Mouse (Mus musculus): Measurements from ENCODE around the gene Leap2.
"Not testable (repeated sequence)": the region's sequence is repeated elsewhere in the genome, so short reads cannot be mapped to it uniquely, and the experiment has no call there.

The Leap2 gene

GRCm38 (mm10) chr11:53436338-53436737 is 13.4 kb upstream of the Leap2 start:
- no peak for DNase-seq

- no peak for DNase-seq
Observed at GRCm38 (mm10) chr11:53435504-53435903, 12.5 kb upstream of the Leap2 start.

- DNase-seq = no peak
Observed at GRCm38 (mm10) chr11:53433057-53433456, 10.1 kb upstream of the Leap2 start.

- peak in 1 of 2 experiments; percentile 12 for DNase-seq
Observed at GRCm38 (mm10) chr11:53431347-53432056, 8.5 kb upstream of the Leap2 start.

- DNase-seq = peak; percentile 97 to 99
Observed at GRCm38 (mm10) chr11:53430670-53431346, 7.8 kb upstream of the Leap2 start, which contains the start of the genes Uqcrq and Gdf9. Gene Uqcrq, minus strand, starts transcription at chr11:53430831. Gene Gdf9, plus strand, starts transcription at chr11:53431023.

GRCm38 (mm10) chr11:53430300-53430669 is 7.3 kb upstream of the Leap2 start:
- no peak for DNase-seq

- DNase-seq = no peak
Observed at GRCm38 (mm10) chr11:53429182-53429581, 6.2 kb upstream of the Leap2 start.

GRCm38 (mm10) chr11:53428716-53429057 is 5.7 kb upstream of the Leap2 start:
- DNase-seq = no peak

- no peak for DNase-seq
Observed at GRCm38 (mm10) chr11:53427993-53428715, 5.2 kb upstream of the Leap2 start.

- DNase-seq = not testable (repeated sequence)
Observed at GRCm38 (mm10) chr11:53426914-53427313, 3.9 kb upstream of the Leap2 start.

- no peak for DNase-seq
Observed at GRCm38 (mm10) chr11:53425711-53426255, 2.8 kb upstream of the Leap2 start.

GRCm38 (mm10) chr11:53425251-53425650 is 2.3 kb upstream of the Leap2 start:
- no peak for DNase-seq

GRCm38 (mm10) chr11:53424826-53425225 is 1.9 kb upstream of the Leap2 start:
- no peak for DNase-seq

- DNase-seq = no peak
Observed at GRCm38 (mm10) chr11:53418048-53418447, 4.9 kb downstream of the Leap2 start.

GRCm38 (mm10) chr11:53413871-53414270 is 9.1 kb downstream of the Leap2 start:
- no peak for DNase-seq

GRCm38 (mm10) chr11:53411738-53412137 is 11.2 kb downstream of the Leap2 start:
- no peak for DNase-seq

GRCm38 (mm10) chr11:53403638-53404037 is 19.3 kb downstream of the Leap2 start:
- DNase-seq = no peak

- DNase-seq = no peak
Observed at GRCm38 (mm10) chr11:53393856-53394255, 29.1 kb downstream of the Leap2 start.

GRCm38 (mm10) chr11:53383758-53384428 is 39.1 kb downstream of the Leap2 start:
- DNase-seq = no peak

GRCm38 (mm10) chr11:53378918-53379317 is 44.1 kb downstream of the Leap2 start:
- DNase-seq = no peak
